Mouse (Mus musculus) R1 (cell line): ENCODE measurements around the gene C2cd4d.

Experiments
- DNase-seq: peaks from one replicate; pipeline ENCODE4 v3.0.0-alpha.2; 2018; ENCODE audit warnings: low read depth, low spot score

The C2cd4d gene

DNA sequence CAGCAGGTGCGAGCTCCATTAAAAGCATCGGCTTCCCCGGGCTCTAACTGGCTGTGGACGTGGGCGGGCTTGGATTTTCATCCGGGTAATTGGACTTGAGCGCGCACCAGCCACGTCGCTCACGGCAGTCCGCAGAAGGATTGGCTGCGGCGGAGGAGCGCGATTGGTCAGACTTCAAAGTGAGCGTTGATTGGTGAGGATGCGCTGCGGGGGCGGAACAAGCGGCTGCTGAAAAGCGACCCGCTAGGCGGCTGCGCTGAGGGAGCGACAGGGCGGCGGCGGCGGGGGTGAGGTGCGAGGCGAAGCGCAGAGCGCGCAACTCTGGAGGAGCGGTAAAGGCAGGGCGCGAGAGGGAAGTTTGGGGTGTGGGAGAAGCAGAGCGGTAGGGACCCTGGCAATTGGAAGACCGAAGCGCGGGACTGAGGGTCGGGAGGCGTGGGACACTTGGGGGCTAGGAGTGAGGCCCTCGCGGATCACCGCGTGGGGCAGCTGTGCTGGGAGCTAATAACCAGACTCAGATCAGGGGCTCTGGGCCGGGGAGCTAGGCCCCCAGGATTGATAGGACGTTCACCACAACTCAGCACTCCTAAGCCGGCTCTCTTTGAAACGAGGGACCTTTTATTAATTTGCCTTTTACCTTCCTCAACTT is 50.9 kb downstream of the C2cd4d start, which contains the start of gene Tdrkh:
Gene Tdrkh (plus strand): TSS at position 243 of the 649 bp plus-strand sequence.
- peak; percentile 96 for DNase-seq
